Mouse (Mus musculus) CH12.LX (cell line): Measurements from ENCODE around the gene Plscr2. TPM values are rescaled to one million over a fixed set of nuclear protein-coding genes. Genes with fewer than 3 reads are reported as not detected.

Experiments
- DNase-seq: peaks from one replicate; pipeline ENCODE4 v3.0.0-alpha.2; 2013; ENCODE audit errors: extremely low read depth
- H3K27ac ChIP-seq: 2 replicates; pipeline ENCODE4 v1.5.1; 2012; ENCODE audit warnings: low read depth, mild to moderate bottlenecking, control low read depth, moderate library complexity; ENCODE audit not compliant: insufficient read depth
- H3K27me3 ChIP-seq: replicated peaks from 2 replicates; pipeline ENCODE3; 2012; ENCODE audit warnings: inconsistent platforms
- H3K36me3 ChIP-seq, 2 experiments: replicated peaks in 1 of 2; 2 replicates each; pipeline versions ENCODE3 to v1.6.1; 2012; ENCODE audit warnings: inconsistent platforms in 1 of 2, low read length in 1 of 2, mild to moderate bottlenecking in 1 of 2, mixed read lengths in 1 of 2, moderate library complexity in 1 of 2; ENCODE audit not compliant: control insufficient read depth in 1 of 2, insufficient read depth in 1 of 2
- H3K4me1 ChIP-seq, 2 experiments: 2 replicates each; pipeline ENCODE4 v1.6.1; 2012; ENCODE audit warnings: inconsistent platforms in 1 of 2, moderate library complexity in 1 of 2; ENCODE audit not compliant: insufficient read depth in 2 of 2, control insufficient read depth in 1 of 2
- H3K4me2 ChIP-seq: 2 replicates; pipeline ENCODE4 v1.6.1; 2012; ENCODE audit warnings: low read depth, mild to moderate bottlenecking, control low read depth; ENCODE audit not compliant: poor library complexity, insufficient read depth, severe bottlenecking
- H3K4me3 ChIP-seq, 3 experiments: fragments of 150-350 bp in 1 of 3; sonication (generic) in 1 of 3; replicated peaks in 1 of 3; 2 replicates each; pipeline versions ENCODE3 to v1.5.1; 2011 to 2012; ENCODE audit warnings: low read depth in 2 of 3, low read length in 2 of 3, mild to moderate bottlenecking in 2 of 3, moderate library complexity in 2 of 3, control low read depth in 1 of 3, improper control_type of control experiment in 1 of 3, inconsistent platforms in 1 of 3, mixed read lengths in 1 of 3; ENCODE audit not compliant: poor library complexity in 1 of 3
- H3K79me2 ChIP-seq: replicated peaks from 2 replicates; pipeline ENCODE4 v1.6.1; 2012; ENCODE audit warnings: mild to moderate bottlenecking, moderate library complexity; ENCODE audit not compliant: control insufficient read depth, poor library complexity, insufficient read depth, severe bottlenecking; ENCODE audit errors: extremely low read depth
- H3K9ac ChIP-seq: 2 replicates; pipeline ENCODE4 v1.6.1; 2012; ENCODE audit warnings: low read depth, mild to moderate bottlenecking, control low read depth, moderate library complexity; ENCODE audit not compliant: insufficient read depth
- H3K9me3 ChIP-seq: replicated peaks from 2 replicates; pipeline ENCODE3; 2012; ENCODE audit warnings: low read length, inconsistent platforms, mixed read lengths
- CHD2 ChIP-seq: IDR thresholded peaks from 2 replicates; pipeline ENCODE4 v1.6.1; 2011; ENCODE audit warnings: low read length, improper control_type of control experiment
- CTCF ChIP-seq, 2 experiments: IDR thresholded peaks in 1 of 2; conservative IDR thresholded peaks in 1 of 2; 2 replicates each; pipeline ENCODE4 v1.5.1; 2011 to 2012; ENCODE audit warnings: low read depth in 2 of 2, low read length in 2 of 2, improper control_type of control experiment in 1 of 2, inconsistent platforms in 1 of 2, mild to moderate bottlenecking in 1 of 2, moderate library complexity in 1 of 2
- ELF1 ChIP-seq: IDR thresholded peaks from 2 replicates; pipeline ENCODE4 v1.6.1; 2014; ENCODE audit warnings: low read depth, mild to moderate bottlenecking, inconsistent platforms, low read length, improper control_type of control experiment
- GABPA ChIP-seq: IDR thresholded peaks from 2 replicates; pipeline ENCODE4 v1.6.1; 2012; ENCODE audit warnings: low read depth, low read length, improper control_type of control experiment, inconsistent platforms; ENCODE audit not compliant: insufficient replicate concordance
- IRF4 ChIP-seq: IDR thresholded peaks from 2 replicates; pipeline ENCODE4 v1.6.1; 2014; ENCODE audit warnings: low read depth, mild to moderate bottlenecking, inconsistent platforms, low read length, improper control_type of control experiment
- JUN ChIP-seq: IDR thresholded peaks from 2 replicates; pipeline ENCODE4 v1.6.1; 2011; ENCODE audit warnings: low read depth, mild to moderate bottlenecking, low read length, improper control_type of control experiment, moderate library complexity; ENCODE audit not compliant: insufficient read depth
- JUND ChIP-seq: conservative IDR thresholded peaks from 2 replicates; pipeline ENCODE4 v1.6.1; 2011; ENCODE audit warnings: low read depth, low read length, improper control_type of control experiment
- MAZ ChIP-seq: IDR thresholded peaks from 2 replicates; pipeline ENCODE4 v1.6.1; 2012; ENCODE audit warnings: low read depth, mild to moderate bottlenecking, inconsistent platforms, low read length, improper control_type of control experiment, moderate library complexity
- MEF2A ChIP-seq: IDR thresholded peaks from 2 replicates; pipeline ENCODE4 v1.6.1; 2014; ENCODE audit warnings: low read depth, mild to moderate bottlenecking, inconsistent platforms, low read length, improper control_type of control experiment, borderline replicate concordance
- NELFE ChIP-seq: IDR thresholded peaks from 2 replicates; pipeline ENCODE4 v1.6.1; 2011; ENCODE audit warnings: low read depth, low read length, improper control_type of control experiment
- POLR2A ChIP-seq: IDR thresholded peaks from 2 replicates; pipeline ENCODE4 v1.6.1; 2011; ENCODE audit warnings: low read depth, mild to moderate bottlenecking, improper control_type of control experiment, low read length
- POLR2AphosphoS2 ChIP-seq: IDR thresholded peaks from 2 replicates; pipeline ENCODE4 v1.6.1; 2011; ENCODE audit warnings: low read depth, low read length, improper control_type of control experiment
- RAD21 ChIP-seq: IDR thresholded peaks from 2 replicates; pipeline ENCODE4 v1.6.1; 2011; ENCODE audit warnings: low read depth, mild to moderate bottlenecking, low read length, improper control_type of control experiment, moderate library complexity
- SMC3 ChIP-seq: IDR thresholded peaks from 2 replicates; pipeline ENCODE4 v1.6.1; 2011; ENCODE audit warnings: low read depth, low read length, improper control_type of control experiment
- TCF12 ChIP-seq: IDR thresholded peaks from 2 replicates; pipeline ENCODE4 v1.6.1; 2014; ENCODE audit warnings: low read depth, mild to moderate bottlenecking, inconsistent platforms, low read length, improper control_type of control experiment
- USF2 ChIP-seq: conservative IDR thresholded peaks from 2 replicates; pipeline ENCODE4 v1.6.1; 2011; ENCODE audit warnings: low read depth, low read length, improper control_type of control experiment
- ZC3H11A ChIP-seq: IDR thresholded peaks from 2 replicates; pipeline ENCODE4 v1.6.1; 2012; ENCODE audit warnings: low read depth, mild to moderate bottlenecking, inconsistent platforms, low read length, improper control_type of control experiment
- ZKSCAN1 ChIP-seq: IDR thresholded peaks from 2 replicates; pipeline ENCODE4 v1.6.1; 2012; ENCODE audit warnings: low read depth, inconsistent platforms, low read length, improper control_type of control experiment, borderline replicate concordance
- dilution Hi-C: fragments of 300-500 bp; cut with MboI; formaldehyde crosslinking; loops from 2 replicates; pipeline ENCODE4 v1.14.3; 2020; ENCODE audit warnings: low sequenced_read_pairs; ENCODE audit not compliant: extremely low pct_unique_long_range_greater_than_20kb, extremely low pct_ligation_motif_present
- in situ Hi-C: fragments of 300-500 bp; cut with MboI; formaldehyde crosslinking; loops from 3 replicates; pipeline ENCODE4 v1.14.3; 2019; ENCODE audit warnings: low sequenced_read_pairs, low pct_ligation_motif_present, low pct_unique_long_range_greater_than_20kb, mixed read lengths
- polyA plus RNA-seq: library from polyadenylated mRNA; unstranded; fragments of >175 nt; gene quantifications from 2 replicates; pipeline ENCODE4 v1.2.1, GENCODE M21; 2012; ENCODE audit warnings: low read depth; ENCODE audit not compliant: insufficient read length
- total RNA-seq, 2 experiments: library from RNA; depleted of rRNA; stranded (reverse); fragments of 300-350 nt in 1 of 2; fragments of >200 nt in 1 of 2; gene quantifications; 2 replicates each; pipeline ENCODE4 v1.2.3; 2012 to 2014

Plscr2 gene
- total and polyA plus RNA-seq, 3 experiments, result 0.91 to 1.4 (median 0.95) TPM

- H3K9ac ChIP-seq, result no peak overlapping the region
- H3K4me3 ChIP-seq, result no peak overlapping the region
- no peak for DNase-seq
- H3K36me3 ChIP-seq, result no peaks in the 10 kb centered on the region
- H3K27me3 ChIP-seq, result no peaks in the 10 kb centered on the region
- H3K4me1 ChIP-seq, result no peaks in the 10 kb centered on the region; a peak in 1 of 4 replicates
- no peak for TF ChIP-seq IRF4
- TF ChIP-seq NELFE, result no peak
- no peak for TF ChIP-seq RAD21
- TF ChIP-seq ELF1, result no peak
- H3K27ac ChIP-seq, result no peak overlapping the region
- in situ Hi-C loops, result no loop called here
- H3K4me2 ChIP-seq, result no peak overlapping the region
- no peaks in the 10 kb centered on the region for H3K79me2 ChIP-seq
- H3K9me3 ChIP-seq, result no peaks in the 10 kb centered on the region
- dilution Hi-C loops, result no loop called here
Measured at GRCm38 (mm10) chr9:92331383-92331782, 56.0 kb downstream of the Plscr2 start.

DNA sequence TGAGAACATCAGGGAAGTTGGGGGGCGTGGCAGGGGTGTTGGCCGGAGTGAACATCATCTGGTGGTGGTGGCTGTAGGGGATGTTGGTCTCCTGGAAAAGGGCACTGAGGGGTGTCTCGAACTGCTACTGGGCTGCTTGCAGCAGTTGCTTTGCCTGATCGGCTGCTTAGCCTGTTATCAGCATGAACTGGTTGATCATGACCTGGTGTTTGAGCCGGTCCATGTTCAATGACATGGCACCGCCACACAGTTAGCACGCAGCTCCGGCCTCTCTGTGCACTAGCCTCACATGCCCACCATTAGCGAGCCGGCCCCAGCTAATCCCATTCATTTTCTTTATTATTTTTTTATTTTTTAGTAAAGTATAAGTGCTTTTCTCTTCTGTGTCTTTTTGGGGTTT, 59.4 kb downstream of the Plscr2 start:
- Histone ChIP-seq H3K27me3 (no peaks in the 10 kb centered on the region), H3K9me3 (no peaks in the 10 kb centered on the region)
- dilution Hi-C loops, result no loop called here
- TF ChIP-seq MAZ, result no peak
- no peak for TF ChIP-seq SMC3
- no peak for TF ChIP-seq USF2
- no peak for TF ChIP-seq CTCF (conservative IDR thresholded peaks at IDR 0.05 in 1 of 2, IDR thresholded peaks at IDR 0.05 in 1 of 2; ENCODE audit: low read depth in 2 of 2, low read length in 2 of 2)
- no peak for TF ChIP-seq ZC3H11A
- no peak for TF ChIP-seq ELF1
- no peak for TF ChIP-seq ZKSCAN1
- no peak for TF ChIP-seq CHD2
- TF ChIP-seq GABPA, result no peak
- TF ChIP-seq JUN, result no peak
- TF ChIP-seq POLR2AphosphoS2, result no peak
- no peak for TF ChIP-seq JUND
- TF ChIP-seq, all 38 proteins: peak for 0
- H3K4me2 ChIP-seq, result no peak overlapping the region
- no peak for DNase-seq
- no peaks in the 10 kb centered on the region; a peak in 1 of 4 replicates for H3K4me1 ChIP-seq
- no peak overlapping the region for H3K27ac ChIP-seq
- no peaks in the 10 kb centered on the region for H3K36me3 ChIP-seq
- in situ Hi-C loops, result no loop called here
- H3K79me2 ChIP-seq, result no peaks in the 10 kb centered on the region
- H3K9ac ChIP-seq, result no peak overlapping the region
- H3K4me3 ChIP-seq, result no peak overlapping the region

DNA sequence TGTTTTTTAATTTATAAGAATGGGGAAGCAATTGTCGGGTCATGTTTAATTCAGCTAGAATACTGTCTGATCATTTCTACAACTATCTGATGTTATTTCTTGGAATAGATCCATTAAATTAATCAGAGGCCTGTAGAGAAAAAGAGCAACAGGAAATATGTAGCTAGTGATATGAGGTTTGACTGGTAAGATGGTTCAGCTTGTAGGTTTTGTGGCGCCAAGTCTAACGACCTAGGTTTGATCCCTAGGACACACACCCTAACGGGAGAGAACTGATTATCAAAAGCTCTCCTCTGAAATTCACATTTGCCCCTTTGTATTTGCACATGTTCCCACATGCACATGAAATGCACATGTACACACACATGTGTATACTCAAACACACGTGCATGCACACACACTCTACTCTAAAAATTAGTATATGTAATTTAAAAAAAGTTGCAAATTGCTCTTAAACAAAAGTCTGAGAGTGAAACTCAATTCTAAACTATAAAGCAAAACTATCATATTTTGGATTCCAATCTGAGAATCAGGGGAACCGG, 59.9 kb downstream of the Plscr2 start:
- H3K4me3 ChIP-seq, result no peak overlapping the region
- H3K36me3 ChIP-seq, result no peaks in the 10 kb centered on the region
- H3K27me3 ChIP-seq, result no peaks in the 10 kb centered on the region
- no peak for DNase-seq
- H3K4me1 ChIP-seq, result no peaks in the 10 kb centered on the region; a peak in 1 of 4 replicates
- no peak for TF ChIP-seq POLR2A
- TF ChIP-seq TCF12, result no peak
- TF ChIP-seq JUND, result no peak
- TF ChIP-seq MEF2A, result no peak
- no peak overlapping the region for H3K27ac ChIP-seq
- no peak overlapping the region for H3K9ac ChIP-seq
- no peaks in the 10 kb centered on the region for H3K79me2 ChIP-seq
- in situ Hi-C loops, result no loop called here
- dilution Hi-C loops, result no loop called here
- no peak overlapping the region for H3K4me2 ChIP-seq
- H3K9me3 ChIP-seq, result no peaks in the 10 kb centered on the region
